24 mouse cellular contexts compared by ENCODE assay signal in genomic region chr8:83638856-83639255, GRCm38 (mm10). TPM values are rescaled to one million over a fixed set of nuclear protein-coding genes. Genes with fewer than 3 reads are reported as not detected.
DNase-seq lines count a peak whose midpoint lies in the region; ATAC-seq and TF ChIP-seq lines count a peak whose summit lies in the region.
"Had no signal": no experiment of that assay in that cellular context is flagged by ENCODE, and none has a peak within 500 bp of the region (broad histone marks: within the 10 kb centered on the region; RNA-seq: fewer than 3 reads in every experiment).

No protein-coding gene starts in this region.

- DNase-seq in MEL (ENCODE audit: low read depth, low spot score) (no peak), NIH3T3 (ENCODE audit: low read depth) (peak; percentile 80)
- no peak for DNase-seq in left cerebral cortex, adult 8-10 months (ENCODE audit: low spot score in 2 of 2)
- DNase-seq in frontal cortex, adult 2 months (ENCODE audit: extremely low spot score in 1 of 2, low spot score in 1 of 2): no peak
- DNase-seq: adrenal gland, adult 2 months; adrenal gland, postnatal 10 days; adrenal gland, postnatal 25 days; B cell, adult 2 months; cerebellum, adult 11-12 months; cerebellum, adult 2 months; cerebellum, adult 9-10 months; cerebellum, postnatal 10 days; cerebellum, postnatal 25 days had no signal

- TF ChIP-seq CTCF in MEL (IDR thresholded peaks at IDR 0.05 in 2 of 3, conservative IDR thresholded peaks at IDR 0.05 in 1 of 3; ENCODE audit: control insufficient read depth in 1 of 3, insufficient read depth in 1 of 3, low read depth in 2 of 3, low read length in 3 of 3, poor library complexity in 1 of 3, severe bottlenecking in 1 of 3): no peak

- ATAC-seq in cerebellum, adult (ENCODE audit: insufficient number of reproducible peaks, low FRiP score, low TSS enrichment): no peak
- ATAC-seq: CD4-positive, CD25-positive, alpha-beta regulatory T cell, adult 4 months; forebrain, embryonic 14.5 days; forebrain, embryonic 16.5 days had no signal

- H3K27me3 ChIP-seq in MEL (ENCODE audit: control insufficient read depth in 1 of 2, insufficient read depth in 2 of 2, low read length in 2 of 2) (no peaks in the 10 kb centered on the region; a peak in 1 of 4 replicates), myocyte (ENCODE audit: control insufficient read depth, insufficient read depth, insufficient read length) (peaks cover 5% of the 10 kb centered on the region)
- H3K27me3 ChIP-seq: embryonic facial prominence, embryonic 13.5 days; embryonic facial prominence, embryonic 15.5 days had no signal

- no peak overlapping the region for H3ac ChIP-seq in myocyte (ENCODE audit: control insufficient read depth, insufficient read length)

- TF ChIP-seq RAD21 in MEL (IDR thresholded peaks at IDR 0.05; ENCODE audit: low read depth, low read length): no peak

- H3K27ac ChIP-seq in MEL (ENCODE audit: control insufficient read depth, low read depth, low read length): peak overlapping the region; percentile 82
- H3K27ac ChIP-seq: embryonic facial prominence, embryonic 13.5 days; embryonic facial prominence, embryonic 15.5 days; forebrain, embryonic 10.5 days; forebrain, embryonic 12.5 days had no signal

- peaks cover 0 to 9% of the 10 kb centered on the region in 2 experiments; a peak in 2 of 4 replicates for H3K36me3 ChIP-seq in MEL (ENCODE audit: control insufficient read depth in 1 of 2, insufficient read depth in 2 of 2, low read length in 2 of 2)
- H3K36me3 ChIP-seq in myocyte (ENCODE audit: control insufficient read depth, insufficient read depth): no peaks in the 10 kb centered on the region
- H3K36me3 ChIP-seq: embryonic facial prominence, embryonic 13.5 days; embryonic facial prominence, embryonic 15.5 days; forebrain, embryonic 10.5 days; forebrain, embryonic 12.5 days; G1E had no signal

- H3K79me2 ChIP-seq in MEL (ENCODE audit: control insufficient read depth, insufficient read depth, low read length, poor library complexity) (no peaks in the 10 kb centered on the region), myocyte (ENCODE audit: control insufficient read depth, insufficient read depth) (no peaks in the 10 kb centered on the region)

- H3K4me3 ChIP-seq in MEL (ENCODE audit: control insufficient read depth in 1 of 2, insufficient read depth in 1 of 2, low read depth in 2 of 2, low read length in 2 of 2) (peak overlapping the region in 1 of 2 experiments; percentile 9; a peak in 2 of 4 replicates), myocyte (no peak overlapping the region)
- H3K4me3 ChIP-seq: embryonic facial prominence, embryonic 13.5 days; embryonic facial prominence, embryonic 15.5 days; erythroblast, embryonic 14.5 days; forebrain, embryonic 10.5 days; forebrain, embryonic 12.5 days had no signal

- TF ChIP-seq EP300 in MEL (IDR thresholded peaks at IDR 0.05; ENCODE audit: low read depth in 1 of 2, low read length in 2 of 2): no peak; a peak in 1 of 4 replicates

- peak overlapping the region; percentile 27 for H3K4me2 ChIP-seq in myocyte (ENCODE audit: low read depth)
- H3K4me2 ChIP-seq: embryonic facial prominence, embryonic 13.5 days; embryonic facial prominence, embryonic 15.5 days; forebrain, embryonic 12.5 days had no signal

- peaks cover 2 to 16% of the 10 kb centered on the region in 2 experiments for H3K4me1 ChIP-seq in MEL (ENCODE audit: control insufficient read depth in 1 of 2, insufficient read depth in 2 of 2, low read length in 2 of 2)
- H3K4me1 ChIP-seq: embryonic facial prominence, embryonic 13.5 days; embryonic facial prominence, embryonic 15.5 days; forebrain, embryonic 10.5 days; forebrain, embryonic 12.5 days had no signal

- no peaks in the 10 kb centered on the region for H3K9me3 ChIP-seq in MEL (replicated peaks; ENCODE audit: insufficient read depth, low read length)
- H3K9me3 ChIP-seq: embryonic facial prominence, embryonic 15.5 days had no signal

- H3K9ac ChIP-seq in MEL (ENCODE audit: control insufficient read depth, low read depth, low read length, poor library complexity, severe bottlenecking): peak overlapping the region; percentile 50
- H3K9ac ChIP-seq: embryonic facial prominence, embryonic 13.5 days; embryonic facial prominence, embryonic 15.5 days; forebrain, embryonic 12.5 days had no signal

- no peak for TF ChIP-seq POLR2A in MEL (IDR thresholded peaks at IDR 0.05; ENCODE audit: control insufficient read depth in 1 of 2, insufficient read depth in 1 of 2, low read depth in 1 of 2, low read length in 2 of 2, poor library complexity in 1 of 2)
- TF ChIP-seq POLR2A in myocyte (IDR thresholded peaks at IDR 0.05; ENCODE audit: insufficient read length, low read depth): no peak

TF ChIP-seq in MEL, 35 proteins besides CTCF, POLR2A, EP300 and RAD21:
- TF ChIP-seq ZMIZ1 (IDR thresholded peaks at IDR 0.05; ENCODE audit: low read depth, low read length): no peak

TF ChIP-seq in myocyte, 11 proteins besides CTCF, POLR2A, EP300 and RAD21:
- TF ChIP-seq TCF3 (IDR thresholded peaks at IDR 0.05; ENCODE audit: insufficient read length, low read depth): no peak
- TF ChIP-seq MAX (IDR thresholded peaks at IDR 0.05; ENCODE audit: low read depth): no peak
- TF ChIP-seq USF1 (IDR thresholded peaks at IDR 0.05; ENCODE audit: low read depth): no peak
- no peak for TF ChIP-seq TCF12 (IDR thresholded peaks at IDR 0.05; ENCODE audit: insufficient read depth, poor library complexity, severe bottlenecking)
- TF ChIP-seq CEBPB (IDR thresholded peaks at IDR 0.05; ENCODE audit: insufficient read depth, poor library complexity, severe bottlenecking): no peak
- no peak for TF ChIP-seq REST (IDR thresholded peaks at IDR 0.05; ENCODE audit: insufficient read depth, insufficient read length)
- TF ChIP-seq MYOG (IDR thresholded peaks at IDR 0.05; ENCODE audit: control insufficient read depth in 1 of 3, insufficient read depth in 1 of 3, insufficient read length in 2 of 3, low read depth in 2 of 3): no peak
- no peak for TF ChIP-seq MYOD1 (IDR thresholded peaks at IDR 0.05; ENCODE audit: control insufficient read depth in 1 of 3, insufficient read length in 2 of 3, low read depth in 2 of 3)
- no peak for TF ChIP-seq E2F4 (IDR thresholded peaks at IDR 0.05; ENCODE audit: insufficient read depth)
- TF ChIP-seq SRF (IDR thresholded peaks at IDR 0.05; ENCODE audit: control insufficient read depth, insufficient read length, low read depth): no peak
- TF ChIP-seq POLR2AphosphoS2 (IDR thresholded peaks at IDR 0.05; ENCODE audit: insufficient read length, low read depth): no peak

RNA-seq across cellular contexts. Expression of gene Gipc1, which starts 13.6 kb away (rescaled TPM):
- 34.3 and 38.6 TPM in 2 replicates for total RNA-seq in MEL (2012; rRNA removed)
- polyA plus RNA-seq in MEL (2012; ENCODE audit: insufficient read depth in 1 of 2, insufficient read length in 2 of 2, low read depth in 1 of 2, low replicate concordance in 2 of 2, missing spikeins in 1 of 2) (10 to 100 TPM in 1 of 2 experiments, not detected in 1; 70.7 TPM), myocyte (2012; fragmentation: generic; extraction: Trizol) (85.5 TPM)
- total RNA-seq in left cerebral cortex, adult 8-10 months (2022): 10 to 100 TPM; 72.9 to 74.5 (median 74.3) TPM
- 86.3 and 90.2 TPM in 2 replicates for polyA plus RNA-seq in frontal cortex, adult 2 months (2012; rRNA removed)

RNA-seq across cellular contexts. Expression of gene Ptger1, which starts 27.6 kb away (rescaled TPM):
- total RNA-seq in MEL (2012; rRNA removed): 2.6 and 4.0 TPM in 2 replicates
- 1 to 10 TPM in 1 of 2 experiments, not detected in 1; 3.1 TPM for polyA plus RNA-seq in MEL (2012; ENCODE audit: insufficient read depth in 1 of 2, insufficient read length in 2 of 2, low read depth in 1 of 2, low replicate concordance in 2 of 2, missing spikeins in 1 of 2)
- polyA plus RNA-seq in myocyte (2012; fragmentation: generic; extraction: Trizol): 0.78 TPM
- 1 to 10 TPM in 3 of 4 experiments, under 1 TPM in 1; 0.83 to 1.5 (median 1.3) TPM for total RNA-seq in left cerebral cortex, adult 8-10 months (2022)
- polyA plus RNA-seq in frontal cortex, adult 2 months (2012; rRNA removed): 2.2 TPM in 2 replicates

RNA-seq across cellular contexts. Expression of gene Dnajb1, which starts 30.9 kb away (rescaled TPM):
- 38.2 and 43.2 TPM in 2 replicates for total RNA-seq in MEL (2012; rRNA removed)
- 10 to 100 TPM in 1 of 2 experiments, not detected in 1; 56.6 TPM for polyA plus RNA-seq in MEL (2012; ENCODE audit: insufficient read depth in 1 of 2, insufficient read length in 2 of 2, low read depth in 1 of 2, low replicate concordance in 2 of 2, missing spikeins in 1 of 2)
- polyA plus RNA-seq in myocyte (2012; fragmentation: generic; extraction: Trizol): 17.7 TPM
- 10 to 100 TPM; 44.9 to 46.9 (median 45.6) TPM for total RNA-seq in left cerebral cortex, adult 8-10 months (2022)
- 37.9 TPM in 2 replicates for polyA plus RNA-seq in frontal cortex, adult 2 months (2012; rRNA removed)

RNA-seq across cellular contexts. Expression of gene Tecr, which starts 31.1 kb away (rescaled TPM):
- 74.2 and 78.0 TPM in 2 replicates for total RNA-seq in MEL (2012; rRNA removed)
- polyA plus RNA-seq in MEL (2012; ENCODE audit: insufficient read depth in 1 of 2, insufficient read length in 2 of 2, low read depth in 1 of 2, low replicate concordance in 2 of 2, missing spikeins in 1 of 2): 100 to 1,000 TPM in 1 of 2 experiments, not detected in 1; 229 TPM
- polyA plus RNA-seq in myocyte (2012; fragmentation: generic; extraction: Trizol): 459 TPM
- total RNA-seq in left cerebral cortex, adult 8-10 months (2022): 100 to 1,000 TPM; 638 to 678 (median 672) TPM
- 779 and 879 TPM in 2 replicates for polyA plus RNA-seq in frontal cortex, adult 2 months (2012; rRNA removed)
